Mouse (Mus musculus) megakaryocyte, embryonic 14.5 days (primary cell): ENCODE results near the gene Cish. TPM values are rescaled to one million over a fixed set of nuclear protein-coding genes. Genes with fewer than 3 reads are reported as not detected.
A peak's percentile ranks its signal among the peaks of the same experiment; 100 is the strongest.

Source experiments
- H3K27me3 ChIP-seq: replicated peaks from 2 replicates; pipeline ENCODE3; 2012; ENCODE audit warnings: inconsistent platforms
- H3K36me3 ChIP-seq: replicated peaks from 2 replicates; pipeline ENCODE3; 2012; ENCODE audit warnings: low read length, inconsistent platforms, mixed read lengths
- H3K4me1 ChIP-seq: 2 replicates; pipeline ENCODE4 v1.6.1; 2012; ENCODE audit warnings: inconsistent platforms
- H3K4me3 ChIP-seq: replicated peaks from 2 replicates; pipeline ENCODE3; 2012; ENCODE audit warnings: moderate library complexity, mild to moderate bottlenecking, inconsistent platforms
- H3K9me3 ChIP-seq: 2 replicates; pipeline ENCODE4 v1.6.1; 2012; ENCODE audit warnings: inconsistent platforms
- FLI1 ChIP-seq: IDR thresholded peaks from 2 replicates; pipeline ENCODE4 v1.6.1; 2012; ENCODE audit warnings: low read length, inconsistent platforms, mixed read lengths
- GATA1 ChIP-seq: IDR thresholded peaks from 3 replicates; pipeline ENCODE4 v1.6.1; 2012; ENCODE audit warnings: mixed read lengths, low read length, inconsistent platforms, borderline replicate concordance
- polyA plus RNA-seq: library from polyadenylated mRNA; stranded (reverse); fragments of >175 nt; gene quantifications from 2 replicates; pipeline ENCODE4 v1.2.3, GENCODE M21; 2012; ENCODE audit warnings: low replicate concordance; ENCODE audit not compliant: insufficient read depth

The Cish gene
- polyA plus RNA-seq, 1 experiment, result 47.7 TPM

DNA sequence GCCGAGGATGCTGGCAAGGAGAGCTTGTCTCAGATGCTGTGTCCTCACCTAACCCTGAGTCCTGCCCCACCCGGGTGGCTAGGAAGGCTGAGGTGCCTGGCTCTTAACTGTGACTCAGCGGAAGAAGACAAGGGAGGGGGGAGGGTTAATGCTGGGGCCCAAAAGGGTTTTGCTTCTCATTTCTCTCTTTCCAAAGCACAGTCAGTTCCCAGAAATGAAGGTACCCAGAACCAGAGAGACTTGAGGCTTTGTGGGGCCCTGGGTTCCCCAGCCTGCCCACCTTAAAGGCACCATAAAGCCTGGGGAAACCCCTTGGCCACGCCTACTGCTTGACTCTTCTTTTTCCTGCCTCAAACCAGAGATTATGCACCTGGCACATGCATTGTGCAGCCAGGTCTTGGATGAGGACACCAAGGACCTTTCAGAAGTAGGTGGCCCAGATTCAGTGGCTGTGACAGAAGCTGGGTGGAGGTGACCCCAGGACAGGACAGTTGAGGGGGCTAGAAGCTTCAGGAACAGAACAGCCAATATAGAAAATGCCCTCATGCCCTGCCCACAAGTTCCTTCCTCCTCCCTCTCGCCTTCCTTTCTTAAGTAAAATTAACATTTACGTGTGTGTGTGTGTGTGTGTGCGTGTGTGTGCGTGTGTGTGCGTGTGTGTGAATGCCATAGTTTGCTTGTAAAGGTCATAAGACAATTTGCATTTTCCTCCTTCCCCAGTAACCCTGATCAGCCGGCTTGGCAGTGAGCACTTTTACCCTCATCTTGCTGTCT is 17.2 kb downstream of the Cish start:
- TF ChIP-seq FLI1 (no peak), GATA1 (no peak)
- Histone ChIP-seq H3K9me3 (no peaks in the 10 kb centered on the region), H3K4me1 (peaks cover 89% of the 10 kb centered on the region), H3K36me3 (peaks cover 4% of the 10 kb centered on the region), H3K27me3 (no peaks in the 10 kb centered on the region), H3K4me3 (peak overlapping the region; percentile 89)

DNA sequence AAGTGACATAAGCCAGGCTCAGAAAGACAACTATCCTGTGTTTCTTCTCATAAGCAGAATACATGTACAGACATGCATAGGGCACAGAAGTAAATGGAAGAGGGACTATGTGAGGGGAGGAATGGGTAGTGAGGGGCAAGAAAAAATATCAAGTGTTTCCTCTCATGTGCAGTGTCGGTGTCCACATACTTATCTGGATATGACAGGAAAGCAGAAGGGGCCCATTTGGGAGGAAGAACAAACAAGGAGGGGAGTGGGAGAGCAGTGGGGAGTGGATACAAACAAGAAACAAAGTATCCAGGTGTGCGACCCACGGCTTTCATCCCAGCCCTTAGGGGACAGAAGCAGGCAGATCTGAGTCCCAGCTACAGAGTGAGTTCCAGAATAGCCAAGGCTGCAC is 18.1 kb downstream of the Cish start:
- Histone ChIP-seq H3K27me3 (no peaks in the 10 kb centered on the region), H3K4me1 (peaks cover 87% of the 10 kb centered on the region), H3K9me3 (no peaks in the 10 kb centered on the region), H3K36me3 (peaks cover 4% of the 10 kb centered on the region), H3K4me3 (peak overlapping the region; percentile 67)
- TF ChIP-seq GATA1 (no peak), FLI1 (no peak)

DNA sequence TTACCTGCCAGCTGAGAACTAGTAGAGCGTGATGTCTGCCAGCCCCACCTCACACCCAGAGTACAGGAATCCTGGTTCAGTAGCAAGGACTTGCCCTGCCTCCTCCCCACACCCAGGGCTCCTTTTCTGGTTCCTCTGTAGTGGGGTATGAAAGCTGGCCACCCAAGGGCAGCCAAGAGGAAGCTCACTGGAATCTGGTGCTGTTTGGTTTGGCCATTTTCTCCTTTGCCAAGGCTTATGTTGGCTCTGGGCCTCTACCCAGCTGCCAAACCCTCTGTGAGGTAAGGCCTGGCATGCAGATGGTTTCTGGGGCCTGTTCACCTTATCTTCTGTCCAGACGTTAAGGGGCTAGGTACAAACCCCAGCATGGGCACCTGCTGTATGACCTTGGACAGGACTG is 20.0 kb downstream of the Cish start:
- Histone ChIP-seq H3K36me3 (no peaks in the 10 kb centered on the region), H3K4me3 (no peak overlapping the region), H3K27me3 (no peaks in the 10 kb centered on the region), H3K4me1 (peaks cover 83% of the 10 kb centered on the region), H3K9me3 (no peaks in the 10 kb centered on the region)
- TF ChIP-seq GATA1 (no peak), FLI1 (no peak)

DNA sequence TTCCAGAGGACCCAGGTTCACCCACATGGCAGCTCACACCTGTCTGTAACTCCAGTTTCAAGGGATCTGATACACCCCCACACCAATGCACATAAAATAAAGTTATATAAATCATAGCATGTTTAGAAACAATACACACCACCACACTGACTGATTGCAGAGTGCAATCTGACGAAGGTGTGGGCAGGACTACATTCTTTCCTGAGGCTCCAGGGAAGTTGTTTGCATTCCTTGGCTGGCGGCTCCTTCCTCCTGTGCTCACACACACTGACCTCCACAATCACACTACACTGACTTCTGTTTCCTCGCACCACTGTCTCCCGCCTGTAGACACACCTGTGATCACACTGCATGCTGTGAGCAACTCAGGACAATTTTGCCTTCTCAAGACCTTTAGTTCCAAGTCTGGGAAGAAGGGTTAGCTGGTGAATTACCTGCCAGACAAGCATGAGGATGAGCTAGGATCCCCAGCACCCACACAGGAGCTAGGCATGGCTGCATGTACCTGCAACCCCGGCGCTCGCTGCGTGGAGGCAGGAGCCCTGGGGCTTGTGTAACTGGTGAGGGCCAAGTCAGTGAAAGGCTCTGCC is 26.7 kb downstream of the Cish start:
- Histone ChIP-seq H3K27me3 (no peaks in the 10 kb centered on the region), H3K4me1 (peaks cover 75% of the 10 kb centered on the region), H3K36me3 (peaks cover 28% of the 10 kb centered on the region), H3K9me3 (no peaks in the 10 kb centered on the region), H3K4me3 (no peak overlapping the region)
- no peak for TF ChIP-seq FLI1
- TF ChIP-seq GATA1, result no peak

DNA sequence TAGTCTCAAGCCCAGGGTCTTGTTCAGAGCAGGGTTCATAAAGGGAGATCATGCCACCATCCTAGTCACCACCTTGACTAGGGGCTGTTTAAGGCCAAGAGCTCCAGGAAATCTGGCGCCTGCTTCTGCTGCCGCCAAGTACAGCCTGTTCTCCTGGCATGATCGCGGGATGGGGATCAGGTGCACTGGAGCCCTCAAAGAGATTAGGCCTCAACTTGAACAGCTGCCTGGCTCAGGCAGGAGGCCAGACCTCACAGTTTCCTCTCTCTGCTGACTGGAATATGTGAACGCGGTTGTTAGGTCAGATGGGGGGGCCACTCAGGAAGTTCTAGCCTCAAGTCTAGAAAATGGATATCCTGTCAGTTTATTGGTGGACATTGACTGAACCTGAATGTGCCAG is 27.7 kb downstream of the Cish start:
- Histone ChIP-seq H3K9me3 (no peaks in the 10 kb centered on the region), H3K36me3 (peaks cover 38% of the 10 kb centered on the region), H3K27me3 (no peaks in the 10 kb centered on the region), H3K4me3 (peak overlapping the region; percentile 62), H3K4me1 (peaks cover 70% of the 10 kb centered on the region)
- TF ChIP-seq GATA1, result no peak
- TF ChIP-seq FLI1, result no peak

DNA sequence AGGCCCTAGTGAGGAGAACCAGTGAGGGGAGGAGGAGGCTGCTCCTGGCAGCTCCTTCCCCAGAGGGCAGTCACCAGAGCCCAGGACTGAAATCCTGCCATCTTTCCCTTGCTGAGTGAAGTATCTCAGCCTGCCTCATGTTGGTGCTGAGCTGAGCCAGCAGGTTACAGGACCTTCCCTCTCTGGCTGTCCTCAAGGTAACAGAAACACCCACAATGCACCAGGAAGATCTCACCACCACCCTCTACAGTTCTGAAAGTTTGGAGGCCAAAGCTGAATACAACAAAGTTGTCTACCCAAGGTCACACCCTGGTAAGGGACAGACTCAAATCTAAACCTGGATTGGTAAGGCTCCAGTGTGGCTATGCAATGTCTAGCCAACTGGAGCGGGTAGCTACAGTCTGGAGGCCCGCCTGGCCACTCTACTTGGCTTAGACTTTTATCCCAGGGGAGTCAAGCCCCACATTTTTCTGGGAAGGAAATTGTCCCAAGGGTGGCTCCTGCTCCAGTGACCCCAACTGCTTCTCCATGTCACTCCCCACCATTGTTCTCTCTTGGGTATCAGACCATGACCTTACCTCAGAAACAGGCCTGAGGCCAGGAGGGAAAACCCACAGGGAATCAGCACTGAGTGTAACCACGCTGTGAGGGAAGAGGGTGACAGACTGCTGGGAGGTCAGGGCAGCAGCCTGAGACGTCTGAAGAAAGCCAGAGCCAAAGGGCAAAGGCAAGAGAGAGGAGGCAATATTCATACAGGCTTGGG is 29.2 kb downstream of the Cish start:
- H3K4me1 ChIP-seq, result peaks cover 72% of the 10 kb centered on the region
- peaks cover 52% of the 10 kb centered on the region for H3K36me3 ChIP-seq
- TF ChIP-seq GATA1 (no peak), FLI1 (no peak)
- no peak overlapping the region for H3K4me3 ChIP-seq
- no peaks in the 10 kb centered on the region for H3K27me3 ChIP-seq
- no peaks in the 10 kb centered on the region for H3K9me3 ChIP-seq

DNA sequence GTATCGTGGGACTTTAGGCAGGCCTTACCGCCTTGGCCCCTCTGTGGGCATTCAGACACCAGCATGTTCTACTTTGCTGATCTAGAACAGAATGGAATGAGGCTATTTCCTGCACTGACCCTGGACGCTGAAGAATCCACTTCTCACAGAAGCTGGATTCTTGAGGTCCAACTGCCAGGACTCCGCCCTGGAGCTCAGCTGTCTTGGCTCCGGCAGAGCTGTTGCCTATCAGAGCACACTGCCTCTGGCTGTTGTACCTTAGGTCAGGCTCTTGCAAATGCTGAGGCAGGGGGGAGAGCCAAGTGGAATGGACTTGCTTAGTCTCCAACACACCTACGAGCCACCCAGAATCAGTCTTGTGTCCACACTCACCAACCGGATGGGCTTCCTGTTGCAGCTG is 30.1 kb downstream of the Cish start:
- no peaks in the 10 kb centered on the region for H3K27me3 ChIP-seq
- peaks cover 73% of the 10 kb centered on the region for H3K4me1 ChIP-seq
- no peak overlapping the region for H3K4me3 ChIP-seq
- no peaks in the 10 kb centered on the region for H3K9me3 ChIP-seq
- peaks cover 57% of the 10 kb centered on the region for H3K36me3 ChIP-seq
- no peak for TF ChIP-seq FLI1
- no peak for TF ChIP-seq GATA1

DNA sequence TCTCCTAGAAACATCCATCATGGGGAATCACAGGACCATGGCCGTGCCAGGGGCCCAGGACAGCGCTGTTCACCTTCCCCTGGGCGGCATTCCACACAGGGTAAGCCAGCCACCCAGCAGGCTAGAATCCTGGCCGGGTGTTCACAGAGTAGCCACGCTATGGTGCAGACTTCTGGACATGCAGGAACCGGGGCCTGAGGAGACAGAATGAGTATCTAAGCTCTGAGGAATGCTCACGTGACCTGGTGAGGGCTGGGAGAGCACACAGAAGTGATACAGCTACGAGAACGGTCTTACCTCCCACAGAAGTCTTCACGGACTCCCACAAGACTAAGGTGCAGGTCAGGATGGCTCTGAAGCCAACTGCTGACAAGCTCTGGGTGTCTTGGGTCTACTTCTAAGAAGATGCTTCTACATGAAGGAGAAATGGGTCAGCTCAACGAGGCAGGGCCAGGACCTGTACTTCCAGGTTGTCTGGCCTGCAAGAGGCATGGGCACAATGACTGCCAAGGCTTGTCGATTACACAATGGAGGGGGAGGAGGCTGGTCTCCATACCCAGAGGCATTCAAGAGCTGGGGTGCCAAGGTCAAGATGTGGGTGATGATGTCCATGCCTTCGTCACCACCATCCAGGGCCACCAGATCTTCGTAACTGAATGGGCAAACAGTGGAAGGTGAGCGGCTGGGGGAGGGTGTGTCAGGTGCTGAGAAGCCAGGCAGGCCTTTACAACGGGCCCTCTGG is 32.2 kb downstream of the Cish start:
- no peaks in the 10 kb centered on the region for H3K27me3 ChIP-seq
- no peaks in the 10 kb centered on the region for H3K9me3 ChIP-seq
- no peak for TF ChIP-seq FLI1
- TF ChIP-seq GATA1, result no peak
- H3K36me3 ChIP-seq, result peaks cover 76% of the 10 kb centered on the region
- peak overlapping the region; percentile 17 for H3K4me3 ChIP-seq
- H3K4me1 ChIP-seq, result peaks cover 76% of the 10 kb centered on the region

DNA sequence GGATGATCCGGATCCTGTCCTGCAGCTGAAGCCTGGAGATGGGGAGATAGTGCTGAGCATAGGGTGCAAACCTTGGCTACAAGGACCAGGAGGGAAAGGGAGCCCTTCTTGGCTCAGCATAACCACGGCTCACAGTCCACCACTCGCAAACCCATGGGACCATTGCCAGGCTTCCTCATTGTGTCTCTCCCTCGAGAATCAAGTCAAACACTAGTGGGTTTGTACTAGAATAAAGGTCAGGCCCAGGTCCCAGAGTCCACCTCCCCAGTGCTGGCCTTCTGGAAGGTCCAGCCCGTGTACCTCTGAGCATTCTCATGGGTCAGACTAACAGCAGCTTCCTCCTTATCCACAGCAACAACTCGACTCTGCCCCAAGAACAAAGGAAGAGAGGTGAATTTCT is 35.0 kb downstream of the Cish start:
- peaks cover 76% of the 10 kb centered on the region for H3K4me1 ChIP-seq
- no peak overlapping the region for H3K4me3 ChIP-seq
- peaks cover 77% of the 10 kb centered on the region for H3K36me3 ChIP-seq
- H3K27me3 ChIP-seq, result no peaks in the 10 kb centered on the region
- TF ChIP-seq GATA1 (no peak), FLI1 (no peak)
- H3K9me3 ChIP-seq, result no peaks in the 10 kb centered on the region
